Mouse (Mus musculus) thymus, adult 2 months (tissue): ENCODE data around the gene Arpc3.

Experiments used
- CTCF ChIP-seq: fragments of 200-500 bp; IDR thresholded peaks from 2 replicates; pipeline ENCODE4 v1.5.1; 2012; ENCODE audit warnings: mild to moderate bottlenecking, control low read depth, low read length, moderate library complexity, borderline replicate concordance; ENCODE audit not compliant: control insufficient read depth, poor library complexity, insufficient read depth; ENCODE audit errors: extremely low read depth
- POLR2A ChIP-seq: fragments of 200-500 bp; IDR thresholded peaks from 2 replicates; pipeline ENCODE4 v1.6.1; 2012; ENCODE audit warnings: mild to moderate bottlenecking, low read length, control low read depth, moderate library complexity; ENCODE audit not compliant: control insufficient read depth, poor library complexity, insufficient read depth; ENCODE audit errors: extremely low read depth

- TF ChIP-seq CTCF: no peak
- TF ChIP-seq POLR2A: no peak
Measured at GRCm38 (mm10) chr5:122454442-122454841, 62.8 kb downstream of the Arpc3 start.
